Mouse (Mus musculus) cerebellum, adult 11-12 months (tissue): ENCODE results near the gene Gm13078.

Source experiments
- DNase-seq: peaks from one replicate; pipeline ENCODE4 v3.0.0; 2022

Gene Gm13078

DNA sequence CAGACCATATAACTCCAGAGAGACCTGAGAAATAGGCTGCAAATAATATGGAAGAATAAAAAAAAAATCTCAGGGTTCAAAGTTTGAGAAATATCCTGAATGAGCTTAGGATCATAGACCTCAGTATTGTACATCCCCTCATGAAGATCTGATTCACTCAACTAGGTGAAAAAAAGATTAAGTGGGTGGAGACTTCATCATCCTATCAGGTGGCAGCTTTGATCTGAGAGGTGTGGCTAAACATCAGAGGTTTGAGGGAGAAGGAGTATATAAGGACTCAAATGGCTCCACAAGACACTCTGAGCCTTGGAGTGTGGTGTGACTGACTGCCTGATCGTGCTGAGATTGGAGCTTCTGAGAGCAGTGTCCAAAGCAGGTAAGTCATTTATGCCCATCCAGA, at the start of gene Gm13078:
TSS of gene Gm13078 (plus strand) at position 301 of the 400 bp plus-strand sequence.
- no peak for DNase-seq

DNA sequence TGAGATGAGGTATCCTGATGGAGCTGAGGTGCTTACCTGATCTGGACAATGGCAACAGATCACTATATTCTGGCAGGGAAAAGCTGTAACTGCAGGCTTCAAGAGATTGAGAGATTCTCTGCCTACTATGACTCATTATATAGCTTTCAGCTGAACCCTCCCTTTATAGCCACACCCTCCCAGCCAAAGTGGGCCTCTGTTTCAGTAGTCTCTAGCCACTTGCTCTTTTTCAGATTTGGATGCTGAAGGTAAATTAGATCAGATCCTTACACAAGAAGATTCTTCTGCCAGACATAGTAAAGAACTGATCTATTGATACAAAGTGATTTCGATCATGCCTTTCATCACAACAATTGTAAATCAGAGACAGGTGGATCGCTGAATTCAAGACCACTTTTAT, 16.6 kb upstream of the Gm13078 start, which contains the start of gene Gm13089:
TSS of gene Gm13089 (minus strand) at position 101 of the 400 bp plus-strand sequence.
- DNase-seq, result no peak
